Mouse (Mus musculus) lung, embryonic 14.5 days (tissue): ENCODE measurements around the gene Cldn19. TPM values are rescaled to one million over a fixed set of nuclear protein-coding genes. Genes with fewer than 3 reads are reported as not detected.

ENCODE experiments used
- ATAC-seq: fragments of 200-750 bp; cut with Nextera tagmentation; 2 replicates; pipeline ENCODE4 v1.8.0; 2017; ENCODE audit warnings: mild to moderate bottlenecking, moderate TSS enrichment, moderate library complexity; ENCODE audit not compliant: insufficient read depth
- DNase-seq: peaks from one replicate; pipeline ENCODE4 v3.0.0-alpha.2; 2015
- H3K27ac ChIP-seq: fragments of 300-500 bp; sonication (generic); 2 replicates; pipeline ENCODE4 v1.5.1; 2014; ENCODE audit warnings: low read depth, mild to moderate bottlenecking, moderate library complexity
- H3K27me3 ChIP-seq: fragments of 300-500 bp; sonication (generic); 2 replicates; pipeline ENCODE4 v1.6.1; 2014; ENCODE audit warnings: low read length, control low read depth; ENCODE audit not compliant: insufficient read depth
- H3K36me3 ChIP-seq: fragments of 300-500 bp; sonication (generic); 2 replicates; pipeline ENCODE4 v1.6.1; 2014; ENCODE audit warnings: control low read depth; ENCODE audit not compliant: insufficient read depth
- H3K4me1 ChIP-seq: fragments of 300-500 bp; sonication (generic); 2 replicates; pipeline ENCODE4 v1.6.1; 2014; ENCODE audit warnings: antibody characterized with exemption, control low read depth; ENCODE audit not compliant: insufficient read depth
- H3K4me2 ChIP-seq: fragments of 300-500 bp; sonication (generic); 2 replicates; pipeline ENCODE4 v1.6.1; 2014; ENCODE audit warnings: mild to moderate bottlenecking
- H3K4me3 ChIP-seq: fragments of 300-500 bp; sonication (generic); 2 replicates; pipeline ENCODE4 v1.5.1; 2014; ENCODE audit warnings: low read depth, low read length
- H3K9ac ChIP-seq: fragments of 300-500 bp; sonication (generic); 2 replicates; pipeline ENCODE4 v1.6.1; 2014
- H3K9me3 ChIP-seq: fragments of 300-500 bp; sonication (generic); 2 replicates; pipeline ENCODE4 v1.6.1; 2016; ENCODE audit warnings: low read depth, low read length, control low read depth
- CTCF ChIP-seq: IDR thresholded peaks from 2 replicates; pipeline ENCODE4 v1.5.1; 2016; ENCODE audit warnings: antibody characterized with exemption, low read depth
- WGBS: fragments of 180-500 bp; shearing (Covaris S2); extraction: QIAGEN DNeasy Blood & Tissue Kit; methylation state at CpG from one replicate; pipeline ENCODE4 v1.1.7; 2014; 5-methylcytosine and 5-hydroxymethylcytosine counted together
- polyA plus RNA-seq: library from polyadenylated mRNA; unstranded; fragments of >200 nt; fragmentation: Nextera tagmentation; extraction: Ambion mirVana; gene quantifications from 2 replicates; pipeline ENCODE4 v1.2.1, GENCODE M21; 2014

The Cldn19 gene
- polyA plus RNA-seq, 1 experiment from 2014 or later, result not detected

GRCm38 (mm10) chr4:119232410-119233255, 22.6 kb upstream of the Cldn19 start, which contains the start of the genes AU022252 and P3h1:
TSS of gene AU022252 (minus strand) at chr4:119232712.
TSS of gene P3h1 (plus strand) at chr4:119232915.
- Histone ChIP-seq H3K4me1 (0 out of 2 replicates have a peak, but pooled peaks cover 4% of the 10 kb centered on the region), H3K27me3 (no peaks in the 10 kb centered on the region), H3K4me3 (peak within 1 kb of the TSS; percentile 91), H3K9ac (peak within 1 kb of the TSS; percentile 68), H3K36me3 (peaks cover 28% of the 10 kb centered on the region; the same call in 1 of the 2 replicates), H3K9me3 (no peaks in the 10 kb centered on the region), H3K4me2 (peak within 1 kb of the TSS; percentile 84), H3K27ac (peak within 1 kb of the TSS; percentile 54)
- TF ChIP-seq CTCF, result no peak
- ATAC-seq, result peak; percentile 94
- DNase-seq, result peak; percentile 100
- under 1% methylated on average over 71 of the region's 71 CpGs for WGBS

GRCm38 (mm10) chr4:119233256-119233901, 21.8 kb upstream of the Cldn19 start:
- no peaks in the 10 kb centered on the region for H3K9me3 ChIP-seq
- peak; percentile 60 for TF ChIP-seq CTCF
- 0 out of 2 replicates have a peak, but pooled peaks cover 4% of the 10 kb centered on the region for H3K4me1 ChIP-seq
- under 1% methylated on average over 36 of the region's 36 CpGs for WGBS
- peak overlapping the region; percentile 54 for H3K27ac ChIP-seq
- H3K4me3 ChIP-seq, result peak overlapping the region; percentile 91
- peak; percentile 89 for DNase-seq
- no peaks in the 10 kb centered on the region for H3K27me3 ChIP-seq
- ATAC-seq, result peak; percentile 53
- H3K9ac ChIP-seq, result peak overlapping the region; percentile 68
- H3K4me2 ChIP-seq, result peak overlapping the region; percentile 84
- H3K36me3 ChIP-seq, result peaks cover 25% of the 10 kb centered on the region; the same call in 1 of the 2 replicates

GRCm38 (mm10) chr4:119234348-119234747, 20.9 kb upstream of the Cldn19 start:
- TF ChIP-seq CTCF, result no peak
- H3K9me3 ChIP-seq, result no peaks in the 10 kb centered on the region
- H3K4me1 ChIP-seq, result 0 out of 2 replicates have a peak, but pooled peaks cover 4% of the 10 kb centered on the region
- ATAC-seq, result no peak
- H3K4me3 ChIP-seq, result peak overlapping the region; percentile 91
- peak overlapping the region; percentile 84 for H3K4me2 ChIP-seq
- DNase-seq, result no peak
- H3K27ac ChIP-seq, result peak overlapping the region; percentile 36
- H3K36me3 ChIP-seq, result peaks cover 25% of the 10 kb centered on the region; the same call in 1 of the 2 replicates
- 76% methylated on average over 3 of the region's 3 CpGs for WGBS
- H3K9ac ChIP-seq, result peak overlapping the region; percentile 68
- no peaks in the 10 kb centered on the region for H3K27me3 ChIP-seq

- no peak for ATAC-seq
- Histone ChIP-seq H3K27me3 (no peaks in the 10 kb centered on the region), H3K9ac (no peak overlapping the region), H3K27ac (no peak overlapping the region), H3K4me2 (no peak overlapping the region), H3K36me3 (peaks cover 58% of the 10 kb centered on the region), H3K9me3 (no peaks in the 10 kb centered on the region), H3K4me3 (no peak overlapping the region), H3K4me1 (no peaks in the 10 kb centered on the region)
- DNase-seq, result no peak
- 72% methylated on average over 3 of the region's 3 CpGs for WGBS
- TF ChIP-seq CTCF, result no peak
Measured at GRCm38 (mm10) chr4:119238661-119239060, 16.6 kb upstream of the Cldn19 start.

- Histone ChIP-seq H3K9ac (no peak overlapping the region), H3K27ac (peak overlapping the region; percentile 47; the same call in 1 of the 2 replicates), H3K4me1 (no peaks in the 10 kb centered on the region), H3K9me3 (no peaks in the 10 kb centered on the region), H3K27me3 (no peaks in the 10 kb centered on the region), H3K4me2 (no peak overlapping the region), H3K36me3 (peaks cover 64% of the 10 kb centered on the region), H3K4me3 (no peak overlapping the region)
- DNase-seq (peak; percentile 92), ATAC-seq (peak; percentile 63)
- WGBS, result 41% methylated on average over 12 of the region's 12 CpGs
- TF ChIP-seq CTCF, result peak; percentile 87
Measured at GRCm38 (mm10) chr4:119239181-119239682, 16.0 kb upstream of the Cldn19 start.

- 87% methylated on average over 14 of the region's 14 CpGs for WGBS
- Histone ChIP-seq H3K27ac (no peak overlapping the region), H3K4me3 (no peak overlapping the region), H3K4me1 (no peaks in the 10 kb centered on the region), H3K9ac (no peak overlapping the region), H3K9me3 (no peaks in the 10 kb centered on the region), H3K36me3 (peaks cover 62% of the 10 kb centered on the region), H3K27me3 (no peaks in the 10 kb centered on the region), H3K4me2 (no peak overlapping the region)
- no peak for ATAC-seq
- TF ChIP-seq CTCF, result peak; percentile 50
- DNase-seq, result no peak
Measured at GRCm38 (mm10) chr4:119241664-119242063, 13.6 kb upstream of the Cldn19 start.
